Mouse (Mus musculus): ENCODE data around the gene Senp5.

GRCm38 (mm10) chr16:32009913-32010312 lies 6.8 kb upstream of the Senp5 start:
- 0 out of 2 replicates have a peak, but pooled peaks have one; percentile 10 for TF ChIP-seq CTCF (IDR thresholded peaks at IDR 0.05; ENCODE audit: low read depth)
- no peak for TF ChIP-seq EP300 (IDR thresholded peaks at IDR 0.05; ENCODE audit: low read depth)

Measured in liver, postnatal 0 days (tissue).